Mouse (Mus musculus): ENCODE results near the gene Gm813.

DNA sequence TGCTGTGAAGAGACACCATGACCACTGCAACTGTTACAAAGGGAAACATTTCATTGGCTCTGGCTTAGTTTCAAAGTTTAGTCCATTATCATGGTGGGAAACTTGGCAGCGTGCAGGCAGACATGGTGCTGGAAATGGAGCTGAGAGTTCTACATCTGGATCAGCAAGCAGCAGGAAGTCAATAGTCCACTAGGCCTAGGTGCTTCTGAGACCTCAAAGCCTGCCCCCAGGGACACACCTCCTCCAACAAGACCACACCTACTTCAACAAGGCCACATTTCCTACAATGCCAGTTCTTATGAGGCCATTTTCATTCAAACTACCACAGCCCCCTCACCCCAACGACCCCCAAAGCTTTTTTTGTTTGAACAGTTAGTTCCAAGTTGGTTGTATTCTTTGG lies 13.0 kb upstream of the Gm813 start:
- TF ChIP-seq MXI1 (IDR thresholded peaks at IDR 0.05; ENCODE audit: low read depth, low read length) (no peak), E2F4 (IDR thresholded peaks at IDR 0.05; ENCODE audit: insufficient replicate concordance, low read depth, low read length) (no peak), POLR2A (IDR thresholded peaks at IDR 0.05; ENCODE audit: low read depth, low read length) (no peak)

Measured in CH12.LX (cell line).